Mouse (Mus musculus) ES-CJ7 (cell line): ENCODE measurements around the gene Lypd6b.

ENCODE experiments used
- DNase-seq: peaks from one replicate; pipeline ENCODE4 v3.0.0; 2011; ENCODE audit warnings: low read depth, low spot score

Lypd6b gene

GRCm38 (mm10) chr2:49770440-49770839 lies 17.0 kb upstream of the Lypd6b start:
- DNase-seq = no peak

GRCm38 (mm10) chr2:49771172-49771571 lies 16.3 kb upstream of the Lypd6b start:
- DNase-seq = no peak

GRCm38 (mm10) chr2:49773194-49773931 lies 14.1 kb upstream of the Lypd6b start:
- DNase-seq = no peak

GRCm38 (mm10) chr2:49774180-49774579 lies 13.3 kb upstream of the Lypd6b start:
- DNase-seq = no peak

- no peak for DNase-seq
These were observed 12.3 kb upstream of the Lypd6b start for GRCm38 (mm10) chr2:49775187-49775586.

- DNase-seq = peak; percentile 59
These were observed 11.8 kb upstream of the Lypd6b start for GRCm38 (mm10) chr2:49775735-49776134.

- no peak for DNase-seq
These were observed 11.1 kb upstream of the Lypd6b start for GRCm38 (mm10) chr2:49776407-49776806.

- DNase-seq = no peak
These were observed 547 bp downstream of the Lypd6b start for GRCm38 (mm10) chr2:49788051-49788418.

- no peak for DNase-seq
These were observed 1.2 kb downstream of the Lypd6b start for GRCm38 (mm10) chr2:49788643-49789042.

GRCm38 (mm10) chr2:49789078-49789477 lies 1.6 kb downstream of the Lypd6b start:
- no peak for DNase-seq

GRCm38 (mm10) chr2:49789504-49789903 lies 2.0 kb downstream of the Lypd6b start:
- DNase-seq = no peak

GRCm38 (mm10) chr2:49797444-49798143 lies 10.1 kb downstream of the Lypd6b start:
- DNase-seq = no peak

GRCm38 (mm10) chr2:49804448-49804847 lies 17.0 kb downstream of the Lypd6b start:
- no peak for DNase-seq

GRCm38 (mm10) chr2:49805736-49806371 lies 18.4 kb downstream of the Lypd6b start:
- no peak for DNase-seq

- no peak for DNase-seq
These were observed 22.0 kb downstream of the Lypd6b start for GRCm38 (mm10) chr2:49809496-49809895.

GRCm38 (mm10) chr2:49811420-49811819 lies 23.9 kb downstream of the Lypd6b start:
- peak; percentile 67 for DNase-seq

- DNase-seq = no peak
These were observed 24.4 kb downstream of the Lypd6b start for GRCm38 (mm10) chr2:49811871-49812363.

- DNase-seq = no peak
These were observed 25.7 kb downstream of the Lypd6b start for GRCm38 (mm10) chr2:49813151-49813550.

- no peak for DNase-seq
These were observed 26.5 kb downstream of the Lypd6b start for GRCm38 (mm10) chr2:49814011-49814410.

- DNase-seq = no peak
These were observed 28.3 kb downstream of the Lypd6b start for GRCm38 (mm10) chr2:49815696-49816320.

GRCm38 (mm10) chr2:49816549-49816948 lies 29.1 kb downstream of the Lypd6b start:
- no peak for DNase-seq

- DNase-seq = no peak
These were observed 29.7 kb downstream of the Lypd6b start for GRCm38 (mm10) chr2:49817151-49817550.
